Mouse (Mus musculus): ENCODE measurements around the gene Rrm2.

Gene Rrm2

DNA sequence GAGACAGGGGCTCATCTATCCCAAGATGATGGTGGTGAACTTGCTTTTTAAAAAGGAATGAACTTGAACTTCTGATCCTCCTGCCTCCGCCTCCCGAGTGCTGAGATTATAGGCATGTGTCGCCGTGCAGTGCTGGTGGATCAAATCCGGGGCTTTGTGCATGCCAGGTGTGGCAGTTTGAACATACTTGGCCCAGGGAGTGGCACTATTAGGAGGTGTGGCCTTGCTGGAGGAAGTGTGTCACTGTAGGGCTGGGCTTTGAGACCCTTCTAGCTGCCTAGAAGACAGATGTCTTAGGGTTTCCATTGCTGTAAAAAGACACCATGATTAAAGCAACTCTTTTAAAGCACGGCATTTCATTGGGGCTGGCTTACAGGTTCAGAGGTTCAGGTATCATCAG is 42.5 kb downstream of the Rrm2 start:
- DNase-seq (ENCODE audit: low read depth, low spot score) = no peak

DNA sequence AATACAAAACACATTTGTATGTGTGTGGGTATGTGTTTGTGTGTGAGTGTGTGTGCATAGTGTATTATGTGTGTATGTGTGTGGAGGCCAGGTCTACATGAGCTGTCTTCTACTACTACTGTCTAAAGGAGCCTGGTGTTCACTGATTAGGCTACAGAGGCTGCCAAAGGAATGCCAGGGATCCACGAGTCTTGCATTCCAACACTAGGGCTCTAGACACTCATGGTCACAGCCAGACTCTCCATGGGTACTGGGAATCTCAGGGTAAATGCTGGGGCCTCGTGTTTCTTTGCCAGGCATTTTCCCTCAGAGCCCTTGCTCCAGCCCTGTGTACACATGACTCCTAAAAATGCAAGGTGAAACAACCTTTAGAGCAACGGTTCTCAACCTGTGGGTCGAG is 45.6 kb downstream of the Rrm2 start:
- DNase-seq (ENCODE audit: low read depth, low spot score) = no peak

DNA sequence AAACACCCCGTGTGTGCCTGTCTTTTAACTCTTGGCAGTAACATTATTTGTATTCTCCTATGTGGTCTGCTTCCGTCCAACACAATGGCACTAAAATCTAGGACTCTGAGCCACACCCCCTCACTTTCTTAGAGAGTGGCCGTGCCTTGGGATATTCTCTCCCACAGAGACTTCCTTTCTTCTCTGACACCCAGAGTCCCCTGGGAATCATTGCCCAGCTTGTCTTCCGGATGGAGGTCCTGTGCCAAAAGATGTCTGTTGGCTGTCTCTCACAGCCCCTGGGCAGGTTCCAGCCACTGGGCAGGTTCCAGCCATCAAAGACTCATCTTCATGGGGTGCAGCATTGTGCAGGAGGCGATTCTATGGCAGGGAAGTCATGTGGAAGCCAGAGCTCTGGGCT is 46.7 kb downstream of the Rrm2 start:
- no peak for DNase-seq (ENCODE audit: low read depth, low spot score)

DNA sequence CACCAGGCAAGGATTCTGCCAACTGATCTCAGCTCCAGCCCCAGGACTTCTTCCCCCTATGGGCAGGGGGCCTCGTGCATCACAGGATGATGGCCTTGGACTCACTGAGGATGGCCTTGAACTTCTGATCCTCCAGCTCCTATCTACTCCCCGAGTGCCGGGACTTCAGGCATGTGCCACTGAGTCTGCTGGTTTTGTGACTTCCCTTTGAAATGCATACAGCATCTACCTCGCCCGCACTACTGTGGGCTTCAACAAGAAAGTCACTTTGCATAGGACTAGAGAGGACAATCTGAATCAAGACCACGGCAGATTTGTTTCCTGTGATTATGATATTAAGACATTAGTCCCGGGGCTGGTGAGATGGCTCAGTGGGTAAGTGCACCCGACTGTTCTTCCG is 47.4 kb downstream of the Rrm2 start:
- no peak for DNase-seq (ENCODE audit: low read depth, low spot score)

DNA sequence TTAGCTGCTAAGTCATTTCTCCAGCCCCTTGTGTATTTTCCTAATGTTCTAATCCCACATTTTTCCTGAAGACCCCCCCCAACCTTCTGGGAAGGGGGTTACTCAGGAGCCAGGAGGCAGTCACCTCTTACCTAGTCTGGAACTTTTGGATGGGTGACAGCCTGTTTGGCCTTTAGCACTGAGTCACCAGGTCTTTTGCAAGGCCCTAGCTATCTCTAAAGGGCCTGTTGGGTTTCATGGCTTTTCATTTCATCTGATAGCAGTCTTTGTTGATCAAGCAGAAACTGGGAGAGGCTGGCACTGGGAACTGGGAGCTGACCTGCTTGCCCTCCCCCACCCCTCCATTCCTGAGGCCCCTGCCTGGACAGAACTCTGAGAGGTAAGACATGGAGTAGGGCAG is 49.3 kb downstream of the Rrm2 start:
- DNase-seq (ENCODE audit: low read depth, low spot score) = no peak

DNA sequence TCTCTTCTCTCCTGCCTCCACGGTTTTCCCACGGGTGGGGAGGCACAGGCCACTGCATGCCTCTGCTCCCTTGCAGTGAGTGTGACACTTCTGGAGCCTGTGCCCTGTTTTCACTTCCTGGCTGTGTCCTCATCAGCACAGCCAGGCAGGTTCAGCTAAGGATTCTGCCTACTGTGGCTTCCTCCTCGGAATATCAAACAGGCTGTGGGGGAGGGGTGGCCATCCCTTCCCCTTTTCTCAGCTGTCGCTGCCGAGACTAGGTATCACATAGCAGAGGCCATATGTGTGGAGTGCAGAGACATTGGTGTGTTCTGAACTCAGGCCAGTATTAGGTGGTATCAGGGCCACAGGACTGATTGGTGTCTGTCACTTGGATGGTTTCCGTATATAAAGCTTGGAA is 50.3 kb downstream of the Rrm2 start:
- peak; percentile 7 for DNase-seq (ENCODE audit: low read depth, low spot score)

DNA sequence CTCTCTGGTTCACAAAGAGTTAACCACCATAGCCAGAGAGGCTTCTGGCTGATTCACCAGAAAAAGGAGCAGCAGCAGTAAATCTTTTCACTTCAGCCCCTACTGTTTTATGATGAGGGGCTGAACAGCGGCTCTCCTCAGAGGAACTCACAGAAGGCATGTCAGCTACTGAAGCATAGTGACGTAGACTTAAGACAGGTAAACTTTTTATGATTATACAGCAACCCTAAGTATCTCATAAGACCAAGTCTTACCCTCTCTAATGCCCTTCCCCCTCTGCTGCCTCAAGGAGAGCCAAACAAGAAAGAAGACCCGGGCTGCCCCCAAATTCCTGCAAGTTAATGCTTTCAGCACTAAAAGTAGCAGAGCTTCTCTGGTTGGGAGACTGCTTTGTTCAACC is 54.2 kb downstream of the Rrm2 start:
- DNase-seq (ENCODE audit: low read depth, low spot score) = no peak
